Mouse (Mus musculus) C2C12 (cell line): ENCODE results near the gene Ift140. TPM values are rescaled to one million over a fixed set of nuclear protein-coding genes. Genes with fewer than 3 reads are reported as not detected.

Experiments used
- H3K27me3 ChIP-seq: one replicate; pipeline ENCODE4 v1.6.1; 2011; ENCODE audit not compliant: control insufficient read depth, insufficient read depth, insufficient read length
- H3K36me3 ChIP-seq: one replicate; pipeline ENCODE4 v1.6.1; 2011; ENCODE audit not compliant: control insufficient read depth, insufficient read depth
- H3K4me3 ChIP-seq: one replicate; pipeline ENCODE4 v1.5.1; 2011; ENCODE audit warnings: mild to moderate bottlenecking, control low read depth; ENCODE audit not compliant: poor library complexity, insufficient read depth, severe bottlenecking
- H3K79me2 ChIP-seq: one replicate; pipeline ENCODE4 v1.6.1; 2011; ENCODE audit not compliant: control insufficient read depth, insufficient read depth
- H3K79me3 ChIP-seq: one replicate; pipeline ENCODE4 v1.6.1; 2011; ENCODE audit warnings: low read depth, control low read depth
- H3ac ChIP-seq: one replicate; pipeline ENCODE3; 2011; ENCODE audit warnings: low read depth; ENCODE audit not compliant: control insufficient read depth, insufficient read length
- CEBPB ChIP-seq: IDR thresholded peaks from one replicate; pipeline ENCODE4 v1.6.1; 2011; ENCODE audit warnings: low read depth, mild to moderate bottlenecking, control low read depth, moderate library complexity
- CTCF ChIP-seq: IDR thresholded peaks from one replicate; pipeline ENCODE4 v1.5.1; 2011; ENCODE audit not compliant: control insufficient read depth, insufficient read depth, insufficient read length
- FOSL1 ChIP-seq: IDR thresholded peaks from one replicate; pipeline ENCODE4 v1.8.0; 2011; ENCODE audit warnings: mild to moderate bottlenecking, low read length; ENCODE audit not compliant: poor library complexity, insufficient read depth, severe bottlenecking
- MAX ChIP-seq: IDR thresholded peaks from one replicate; pipeline ENCODE4 v1.6.1; 2011; ENCODE audit warnings: mild to moderate bottlenecking, control low read depth
- MYOD1 ChIP-seq: IDR thresholded peaks from one replicate; pipeline ENCODE4 v1.6.1; 2011; ENCODE audit warnings: low read depth; ENCODE audit not compliant: control insufficient read depth, insufficient read length
- MYOG ChIP-seq: IDR thresholded peaks from one replicate; pipeline ENCODE4 v1.6.1; 2011; ENCODE audit not compliant: control insufficient read depth, insufficient read length; ENCODE audit errors: extremely low read depth
- USF1 ChIP-seq: IDR thresholded peaks from one replicate; pipeline ENCODE4 v1.6.1; 2011; ENCODE audit warnings: low read depth, mild to moderate bottlenecking, control low read depth, moderate library complexity
- polyA plus RNA-seq: library from polyadenylated mRNA; unstranded; fragments of >200 nt; fragmentation: generic; extraction: Trizol; gene quantifications from one replicate; pipeline ENCODE4 v1.2.1, GENCODE M21; 2012; ENCODE audit warnings: missing spikeins

Ift140 gene
- polyA plus RNA-seq, 1 experiment, result 7.5 TPM

DNA sequence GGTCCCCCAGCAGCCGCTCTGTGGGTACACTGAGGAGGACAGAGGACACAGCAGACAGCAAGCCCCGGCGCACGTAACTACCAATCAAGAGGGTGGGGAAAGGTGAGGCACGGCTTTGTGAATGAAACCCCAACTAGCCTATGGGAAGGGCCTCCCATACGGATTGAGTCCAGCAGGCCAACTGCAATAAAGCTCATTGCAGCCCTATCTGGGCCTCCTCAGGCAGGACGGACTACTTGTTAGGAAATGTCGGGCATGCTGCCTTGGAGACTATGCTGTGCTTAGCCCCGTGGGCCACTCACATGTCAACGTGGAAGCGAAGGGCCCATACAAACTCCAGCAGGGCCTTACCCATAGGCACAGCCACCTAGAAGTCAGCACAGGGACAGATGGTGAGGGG is 85.5 kb downstream of the Ift140 start:
- TF ChIP-seq USF1, result no peak
- no peak for TF ChIP-seq MAX
- TF ChIP-seq CTCF, result no peak
- no peak for TF ChIP-seq MYOD1
- TF ChIP-seq CEBPB, result no peak
- TF ChIP-seq FOSL1, result no peak
- no peak for TF ChIP-seq MYOG
- Histone ChIP-seq H3ac (no peak overlapping the region), H3K36me3 (peaks cover 25% of the 10 kb centered on the region), H3K79me3 (no peaks in the 10 kb centered on the region), H3K27me3 (no peaks in the 10 kb centered on the region), H3K79me2 (no peaks in the 10 kb centered on the region), H3K4me3 (no peak overlapping the region)

DNA sequence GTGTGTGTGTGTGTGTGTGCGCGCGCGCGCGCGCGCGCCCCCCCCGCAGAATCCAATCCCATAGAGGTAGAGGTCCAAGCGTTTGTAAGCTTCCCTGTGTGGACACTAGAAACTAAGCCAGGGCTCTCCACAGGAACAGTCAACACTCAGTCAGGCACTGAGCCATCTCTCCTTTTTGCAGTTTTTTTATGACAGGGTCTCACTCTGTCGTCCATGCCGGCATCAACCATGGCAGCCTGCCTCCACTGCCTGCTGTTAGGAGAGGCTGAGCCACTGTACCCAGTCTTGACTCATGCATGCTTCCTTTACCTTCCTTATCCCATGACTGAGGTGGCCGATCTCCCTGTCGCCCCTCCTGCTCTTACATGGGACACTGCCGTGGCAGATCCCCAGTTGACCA is 91.9 kb downstream of the Ift140 start:
- Histone ChIP-seq H3K36me3 (peaks cover 12% of the 10 kb centered on the region), H3K4me3 (no peak overlapping the region), H3K79me2 (no peaks in the 10 kb centered on the region), H3ac (no peak overlapping the region), H3K27me3 (no peaks in the 10 kb centered on the region), H3K79me3 (no peaks in the 10 kb centered on the region)
- TF ChIP-seq CEBPB (no peak), CTCF (no peak), USF1 (no peak), FOSL1 (no peak), MYOD1 (no peak), MYOG (no peak), MAX (no peak)

DNA sequence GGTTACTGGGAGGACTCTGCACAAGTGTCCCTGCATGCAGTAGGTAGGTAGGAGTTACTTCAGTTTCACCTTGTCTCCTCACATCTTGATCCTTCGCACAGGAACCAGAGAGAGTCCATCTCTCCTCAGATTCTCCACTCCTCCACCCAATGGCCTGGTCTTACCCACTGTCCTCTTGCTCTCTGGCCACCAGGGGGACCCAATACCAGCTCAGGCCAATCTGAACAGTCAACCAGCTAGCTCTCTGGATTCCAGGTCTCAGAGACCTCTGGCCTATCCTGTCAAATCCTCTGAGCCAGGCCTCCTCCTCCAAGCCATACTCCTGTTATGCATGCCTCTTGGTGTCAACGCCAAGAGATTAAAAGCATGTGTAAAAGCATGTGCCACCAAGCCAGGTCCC is 93.7 kb downstream of the Ift140 start:
- Histone ChIP-seq H3K79me2 (peaks cover 17% of the 10 kb centered on the region), H3K79me3 (peaks cover 7% of the 10 kb centered on the region), H3K36me3 (peaks cover 16% of the 10 kb centered on the region), H3K27me3 (no peaks in the 10 kb centered on the region), H3K4me3 (no peak overlapping the region), H3ac (no peak overlapping the region)
- TF ChIP-seq CTCF (peak; percentile 9), MAX (no peak)

DNA sequence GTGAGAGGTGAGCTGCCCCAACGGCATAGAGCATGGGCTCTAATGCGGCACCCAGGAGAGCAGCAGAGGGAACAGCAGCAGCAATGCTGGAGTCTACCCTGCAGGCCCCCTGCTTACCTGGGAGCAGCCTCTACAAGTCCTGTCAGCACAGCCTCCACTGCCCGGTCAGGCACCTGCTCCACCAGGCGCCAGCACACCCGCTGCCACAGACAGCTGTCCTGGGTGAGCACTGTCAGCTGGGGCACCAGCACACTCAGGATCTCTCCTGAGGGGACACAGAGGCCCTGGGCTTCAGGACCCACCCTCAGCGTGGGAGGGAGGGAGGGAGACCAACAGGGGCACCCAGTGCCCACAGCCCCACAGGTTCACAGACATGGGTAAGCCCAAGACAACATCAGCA is 94.7 kb downstream of the Ift140 start:
- TF ChIP-seq USF1, result no peak
- TF ChIP-seq MYOG, result no peak
- no peak for TF ChIP-seq MYOD1
- Histone ChIP-seq H3K79me2 (peaks cover 26% of the 10 kb centered on the region), H3K27me3 (no peaks in the 10 kb centered on the region), H3K79me3 (peaks cover 9% of the 10 kb centered on the region), H3ac (no peak overlapping the region), H3K4me3 (no peak overlapping the region), H3K36me3 (peaks cover 16% of the 10 kb centered on the region)

DNA sequence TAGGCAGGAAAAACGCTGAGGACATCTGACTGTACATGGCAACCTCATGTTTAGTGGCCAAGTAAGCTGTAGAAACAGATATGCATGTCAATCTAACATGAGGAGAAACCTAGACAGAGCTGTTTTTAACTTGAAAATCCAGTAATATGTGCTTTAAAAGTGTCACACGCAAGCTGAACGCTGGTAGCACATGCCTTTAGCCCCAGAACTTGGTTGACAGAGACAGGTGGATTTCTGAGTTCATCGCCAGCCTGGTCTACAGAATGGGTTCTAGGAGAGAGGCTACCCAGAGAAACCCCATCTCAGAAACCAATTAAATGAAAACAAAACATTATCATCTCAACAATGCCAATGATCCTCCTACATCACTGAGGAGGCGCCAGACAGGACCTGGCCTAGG is 95.3 kb downstream of the Ift140 start:
- Histone ChIP-seq H3K79me2 (peaks cover 26% of the 10 kb centered on the region), H3K79me3 (peaks cover 9% of the 10 kb centered on the region), H3K36me3 (peaks cover 16% of the 10 kb centered on the region), H3ac (no peak overlapping the region), H3K4me3 (no peak overlapping the region), H3K27me3 (no peaks in the 10 kb centered on the region)
- TF ChIP-seq MYOG, result no peak
- no peak for TF ChIP-seq CTCF
- no peak for TF ChIP-seq USF1
- no peak for TF ChIP-seq FOSL1
- TF ChIP-seq MYOD1, result no peak
- TF ChIP-seq MAX, result no peak
- TF ChIP-seq CEBPB, result no peak

DNA sequence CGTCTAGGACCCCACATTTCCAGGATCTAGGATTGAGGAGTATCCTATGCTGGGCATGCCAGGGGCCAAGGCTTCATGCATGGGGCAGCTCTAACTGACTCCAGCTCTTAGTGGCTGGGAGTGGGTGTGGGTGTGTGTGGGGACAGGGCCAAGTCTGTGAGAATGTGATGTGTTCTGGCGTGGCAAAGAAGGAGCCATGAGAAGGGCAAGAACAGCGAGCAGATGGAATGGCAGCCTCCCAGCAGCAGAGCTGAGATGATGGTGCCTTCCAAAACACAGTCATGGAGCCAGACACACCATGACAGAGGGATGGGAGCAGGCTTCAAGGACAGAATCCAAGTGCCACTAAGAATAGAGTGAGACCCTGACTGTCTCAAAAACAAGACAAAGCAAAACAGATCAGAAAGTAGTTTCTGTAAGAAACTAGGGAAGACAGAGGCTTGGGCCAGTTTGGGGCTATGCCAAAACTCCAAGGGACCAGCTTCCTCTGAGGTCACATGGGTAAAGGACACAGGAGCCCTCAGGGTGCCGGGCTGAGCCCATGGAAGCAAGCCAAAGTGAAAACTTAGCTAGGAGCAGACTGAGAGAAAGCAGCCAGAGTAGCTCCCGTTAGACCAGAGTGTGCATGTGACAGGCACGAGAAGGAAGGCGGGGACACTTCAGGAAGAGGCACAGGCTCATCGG is 96.0 kb downstream of the Ift140 start:
- TF ChIP-seq CEBPB (no peak), USF1 (no peak), MYOD1 (no peak), MYOG (no peak), MAX (no peak), CTCF (no peak), FOSL1 (no peak)
- peaks cover 26% of the 10 kb centered on the region for H3K79me2 ChIP-seq
- no peak overlapping the region for H3K4me3 ChIP-seq
- H3K79me3 ChIP-seq, result peaks cover 9% of the 10 kb centered on the region
- H3K27me3 ChIP-seq, result no peaks in the 10 kb centered on the region
- peaks cover 16% of the 10 kb centered on the region for H3K36me3 ChIP-seq
- H3ac ChIP-seq, result no peak overlapping the region
